17 mouse cellular contexts compared by ENCODE assay signal in genomic region chr4:49539665-49540064, GRCm38 (mm10). TPM values are rescaled to one million over a fixed set of nuclear protein-coding genes. Genes with fewer than 3 reads are reported as not detected.
DNase-seq lines count a peak whose midpoint lies in the region; ATAC-seq and TF ChIP-seq lines count a peak whose summit lies in the region.
"Had no signal": no experiment of that assay in that cellular context is flagged by ENCODE, and none has a peak within 500 bp of the region (broad histone marks: within the 10 kb centered on the region; RNA-seq: fewer than 3 reads in every experiment).

No protein-coding gene starts in this region.

- no peaks in the 10 kb centered on the region for H3K9me3 ChIP-seq in lung, postnatal 0 days (ENCODE audit: low read length)
- H3K9me3 ChIP-seq: forebrain, embryonic 15.5 days; hindbrain, embryonic 10.5 days; intestine, embryonic 15.5 days; limb, embryonic 13.5 days; lung, embryonic 15.5 days; midbrain, embryonic 12.5 days; stomach, embryonic 15.5 days had no signal

- no peak overlapping the region for H3K4me2 ChIP-seq in lung, postnatal 0 days (replicated peaks; ENCODE audit: low read depth, low read length)
- H3K4me2 ChIP-seq: forebrain, embryonic 15.5 days; intestine, embryonic 15.5 days; limb, embryonic 13.5 days; lung, embryonic 15.5 days; midbrain, embryonic 12.5 days; stomach, embryonic 15.5 days had no signal

- peak; percentile 46 for DNase-seq in adrenal gland, postnatal 10 days
- DNase-seq in adrenal gland, postnatal 25 days = no peak
- peak; percentile 35 for DNase-seq in kidney, postnatal 10 days
- DNase-seq in kidney, adult 2 months = no peak
- DNase-seq in brain, embryonic 14.5 days (ENCODE audit: low read depth) = peak; percentile 17
- peak; percentile 50 for DNase-seq in lung, postnatal 0 days (ENCODE audit: low spot score)
- no peak for DNase-seq in layer of hippocampus, adult 9-10 months (ENCODE audit: low spot score)
- DNase-seq in layer of hippocampus, postnatal 25 days (ENCODE audit: extremely low spot score in 1 of 2, low spot score in 1 of 2) = no peak
- DNase-seq: adrenal gland, postnatal 36 days; thymus, postnatal 14 days had no signal

- TF ChIP-seq CTCF in kidney, adult 2 months (conservative IDR thresholded peaks at IDR 0.05; ENCODE audit: insufficient read depth, insufficient read length, low read depth, low read length) = no peak
- no peak for TF ChIP-seq CTCF in brain, embryonic 14.5 days (IDR thresholded peaks at IDR 0.05; ENCODE audit: borderline replicate concordance, extremely low read depth, insufficient read depth, insufficient read length)
- TF ChIP-seq CTCF in lung, postnatal 0 days (IDR thresholded peaks at IDR 0.05) = no peak

- H3K27ac ChIP-seq in kidney, adult 2 months (ENCODE audit: insufficient read depth, low read depth, low read length) = no peak overlapping the region
- H3K27ac ChIP-seq in lung, postnatal 0 days (ENCODE audit: low read length) = no peak overlapping the region
- H3K27ac ChIP-seq: forebrain, embryonic 15.5 days; hindbrain, embryonic 10.5 days; intestine, embryonic 15.5 days; limb, embryonic 13.5 days; lung, embryonic 15.5 days; midbrain, embryonic 12.5 days; stomach, embryonic 15.5 days had no signal

- no peak overlapping the region for H3K9ac ChIP-seq in lung, postnatal 0 days (replicated peaks; ENCODE audit: low read depth)
- H3K9ac ChIP-seq: forebrain, embryonic 15.5 days; intestine, embryonic 15.5 days; limb, embryonic 13.5 days; lung, embryonic 15.5 days; midbrain, embryonic 12.5 days; stomach, embryonic 15.5 days had no signal

- ATAC-seq in lung, postnatal 0 days = peak; percentile 49; the same call in 1 of the 2 replicates
- ATAC-seq: forebrain, embryonic 15.5 days; intestine, embryonic 15.5 days had no signal

- 52% methylated on average over 6 of the region's 6 CpGs for WGBS in kidney, adult 2 months
- 14% methylated on average over 6 of the region's 6 CpGs for WGBS in lung, postnatal 0 days

- H3K27me3 ChIP-seq in kidney, adult 2 months (replicated peaks; ENCODE audit: control insufficient read depth, insufficient read depth, low read length) = no peaks in the 10 kb centered on the region
- H3K27me3 ChIP-seq in lung, postnatal 0 days (replicated peaks; ENCODE audit: insufficient read depth, low read length) = no peaks in the 10 kb centered on the region
- H3K27me3 ChIP-seq: forebrain, embryonic 15.5 days; intestine, embryonic 15.5 days; limb, embryonic 13.5 days; lung, embryonic 15.5 days; midbrain, embryonic 12.5 days; stomach, embryonic 15.5 days had no signal

- peaks cover 7% of the 10 kb centered on the region; the same call in 1 of the 2 replicates for H3K4me1 ChIP-seq in kidney, adult 2 months (ENCODE audit: control insufficient read depth, insufficient read depth, low read length)
- H3K4me1 ChIP-seq in lung, postnatal 0 days (ENCODE audit: insufficient read depth, low read depth, low read length) = no peaks in the 10 kb centered on the region
- H3K4me1 ChIP-seq: forebrain, embryonic 15.5 days; hindbrain, embryonic 10.5 days; intestine, embryonic 15.5 days; limb, embryonic 13.5 days; lung, embryonic 15.5 days; midbrain, embryonic 12.5 days; stomach, embryonic 15.5 days had no signal

- peaks cover 36% of the 10 kb centered on the region for H3K36me3 ChIP-seq in kidney, adult 2 months (ENCODE audit: control insufficient read depth, insufficient read depth, low read length)
- no peaks in the 10 kb centered on the region for H3K36me3 ChIP-seq in lung, postnatal 0 days (ENCODE audit: insufficient read depth, low read length)
- H3K36me3 ChIP-seq: forebrain, embryonic 15.5 days; hindbrain, embryonic 10.5 days; intestine, embryonic 15.5 days; limb, embryonic 13.5 days; lung, embryonic 15.5 days; midbrain, embryonic 12.5 days; stomach, embryonic 15.5 days had no signal

- TF ChIP-seq POLR2A in kidney, adult 2 months (IDR thresholded peaks at IDR 0.05; ENCODE audit: low read depth, low read length) = no peak
- TF ChIP-seq POLR2A in brain, embryonic 14.5 days (IDR thresholded peaks at IDR 0.05; ENCODE audit: borderline replicate concordance, extremely low read depth, insufficient read depth, insufficient read length, poor library complexity, severe bottlenecking) = no peak

- H3K4me3 ChIP-seq in kidney, adult 2 months (ENCODE audit: insufficient read depth, low read depth, low read length) = no peak overlapping the region
- no peak overlapping the region for H3K4me3 ChIP-seq in lung, postnatal 0 days (ENCODE audit: low read depth, low read length)
- H3K4me3 ChIP-seq: forebrain, embryonic 15.5 days; hindbrain, embryonic 10.5 days; intestine, embryonic 15.5 days; limb, embryonic 13.5 days; lung, embryonic 15.5 days; midbrain, embryonic 12.5 days; stomach, embryonic 15.5 days had no signal

- TF ChIP-seq EP300 in lung, postnatal 0 days (IDR thresholded peaks at IDR 0.05) = no peak

RNA-seq across cellular contexts. Expression of gene Aldob, which starts 9.7 kb away (rescaled TPM):
- 100 to 1,000 TPM; 171 to 692 TPM for total RNA-seq in adrenal gland, postnatal 10 days (2021)
- total RNA-seq in adrenal gland, postnatal 25 days (2021) = 22.3 TPM in 1 of 2 replicates, not detected in the other
- 4,876 and 5,164 TPM in 2 replicates for polyA plus RNA-seq in kidney, adult 2 months (2012; rRNA removed)
- polyA plus RNA-seq in brain, embryonic 14.5 days (2012; rRNA removed) = 0.81 and 1.1 TPM in 2 replicates
- 0.30 and 0.35 TPM in 2 replicates for polyA plus RNA-seq in lung, postnatal 0 days (2015; fragmentation: Nextera tagmentation; extraction: Ambion mirVana)
- total RNA-seq in layer of hippocampus, postnatal 25 days (2021) = 1 to 10 TPM; 1.3 to 1.9 TPM
- polyA plus RNA-seq: hindbrain, embryonic 10.5 days; midbrain, embryonic 12.5 days had no signal

RNA-seq across cellular contexts. Expression of gene Zfp189, which starts 18.7 kb away (rescaled TPM):
- 1 to 10 TPM; 7.7 to 8.3 TPM for total RNA-seq in adrenal gland, postnatal 10 days (2021)
- 6.9 and 7.7 TPM in 2 replicates for total RNA-seq in adrenal gland, postnatal 25 days (2021)
- polyA plus RNA-seq in kidney, adult 2 months (2012; rRNA removed) = 2.0 and 2.5 TPM in 2 replicates
- 5.8 and 7.2 TPM in 2 replicates for polyA plus RNA-seq in brain, embryonic 14.5 days (2012; rRNA removed)
- 4.7 and 4.8 TPM in 2 replicates for polyA plus RNA-seq in lung, postnatal 0 days (2015; fragmentation: Nextera tagmentation; extraction: Ambion mirVana)
- total RNA-seq in layer of hippocampus, postnatal 25 days (2021) = 10 to 100 TPM; 23.1 to 28.3 TPM

RNA-seq across cellular contexts. Expression of gene Mrpl50, which starts 18.8 kb away (rescaled TPM):
- 10 to 100 TPM; 45.5 to 49.5 TPM for total RNA-seq in adrenal gland, postnatal 10 days (2021)
- 41.4 and 41.8 TPM in 2 replicates for total RNA-seq in adrenal gland, postnatal 25 days (2021)
- polyA plus RNA-seq in kidney, adult 2 months (2012; rRNA removed) = 14.7 and 21.2 TPM in 2 replicates
- 17.6 and 24.3 TPM in 2 replicates for polyA plus RNA-seq in brain, embryonic 14.5 days (2012; rRNA removed)
- 30.6 and 31.8 TPM in 2 replicates for polyA plus RNA-seq in lung, postnatal 0 days (2015; fragmentation: Nextera tagmentation; extraction: Ambion mirVana)
- total RNA-seq in layer of hippocampus, postnatal 25 days (2021) = 10 to 100 TPM; 31.4 to 33.8 TPM

RNA-seq across cellular contexts. Expression of gene Baat, which starts 33.3 kb away (rescaled TPM):
- total RNA-seq in adrenal gland, postnatal 10 days (2021) = 1 to 10 TPM; 1.8 to 1.9 TPM
- 0.21 and 2.7 TPM in 2 replicates for total RNA-seq in adrenal gland, postnatal 25 days (2021)
- 4.4 and 5.7 TPM in 2 replicates for polyA plus RNA-seq in kidney, adult 2 months (2012; rRNA removed)
- polyA plus RNA-seq in brain, embryonic 14.5 days (2012; rRNA removed) = 0.08 and 0.12 TPM in 2 replicates
- not detected in 2 replicates for polyA plus RNA-seq in lung, postnatal 0 days (2015; fragmentation: Nextera tagmentation; extraction: Ambion mirVana)
- under 1 TPM in 1 of 2 experiments, not detected in 1; 0.19 TPM for total RNA-seq in layer of hippocampus, postnatal 25 days (2021)
- polyA plus RNA-seq: forebrain, embryonic 15.5 days; lung, embryonic 15.5 days had no signal

RNA-seq across cellular contexts. Expression of gene Tmem246, which starts 58.0 kb away (rescaled TPM):
- total RNA-seq in adrenal gland, postnatal 10 days (2021) = 10 to 100 TPM; 14.6 to 18.7 TPM
- total RNA-seq in adrenal gland, postnatal 25 days (2021) = 5.9 and 9.0 TPM in 2 replicates
- 35.8 and 45.9 TPM in 2 replicates for polyA plus RNA-seq in kidney, adult 2 months (2012; rRNA removed)
- polyA plus RNA-seq in brain, embryonic 14.5 days (2012; rRNA removed) = 51.0 and 61.6 TPM in 2 replicates
- polyA plus RNA-seq in lung, postnatal 0 days (2015; fragmentation: Nextera tagmentation; extraction: Ambion mirVana) = 30.7 and 32.9 TPM in 2 replicates
- 10 to 100 TPM; 66.0 to 75.9 TPM for total RNA-seq in layer of hippocampus, postnatal 25 days (2021)

Comparison
In these comparisons a context has a peak if more than half of its experiments do, and no peak if none do; other contexts are left out.
1. DNase-seq: peak in adrenal gland, postnatal 10 days (single experiment), kidney, postnatal 10 days (single experiment), brain, embryonic 14.5 days (single experiment) and lung, postnatal 0 days (single experiment); none in adrenal gland, postnatal 25 days (single experiment), kidney, adult 2 months (single experiment), layer of hippocampus, adult 9-10 months (single experiment) and layer of hippocampus, postnatal 25 days (0 of 2).